Mouse (Mus musculus) spleen, embryonic (tissue): ENCODE results near the gene Tnr.

Experiments
- CTCF ChIA-PET: fragments of 350-600 bp; sonication (Branson Sonifier 250); formaldehyde crosslinking; loops from one replicate; lab custom pipeline; 2022; lab: Charles Lee

Tnr gene

GRCm38 (mm10) chr1:159629119-159629518 is 105.5 kb downstream of the Tnr start:
- CTCF ChIA-PET = no interaction called here

GRCm38 (mm10) chr1:159629822-159630589 is 106.4 kb downstream of the Tnr start:
- CTCF ChIA-PET = no interaction called here

- CTCF ChIA-PET = no interaction called here
Observed at GRCm38 (mm10) chr1:159632558-159632957, 109.0 kb downstream of the Tnr start.

GRCm38 (mm10) chr1:159639408-159639807 is 115.8 kb downstream of the Tnr start:
- CTCF ChIA-PET = no interaction called here

- CTCF ChIA-PET = no interaction called here
Observed at GRCm38 (mm10) chr1:159645719-159646118, 122.2 kb downstream of the Tnr start.

- CTCF ChIA-PET = no interaction called here
Observed at GRCm38 (mm10) chr1:159650486-159650885, 126.9 kb downstream of the Tnr start.

- CTCF ChIA-PET = no interaction called here
Observed at GRCm38 (mm10) chr1:159655241-159655640, 131.7 kb downstream of the Tnr start.

GRCm38 (mm10) chr1:159657856-159658542 is 134.4 kb downstream of the Tnr start:
- CTCF ChIA-PET = no interaction called here

- CTCF ChIA-PET = interaction anchor here (0.7 kb wide), 1 partner anchor 110 kb away, joined by 4 read pairs; no protein-coding TSS in a partner anchor
Observed at GRCm38 (mm10) chr1:159660620-159661501, 137.3 kb downstream of the Tnr start.

GRCm38 (mm10) chr1:159664496-159664895 is 140.9 kb downstream of the Tnr start:
- CTCF ChIA-PET = no interaction called here

- CTCF ChIA-PET = no interaction called here
Observed at GRCm38 (mm10) chr1:159664945-159665344, 141.4 kb downstream of the Tnr start.

GRCm38 (mm10) chr1:159670629-159671150 is 147.1 kb downstream of the Tnr start:
- CTCF ChIA-PET = no interaction called here

- CTCF ChIA-PET = no interaction called here
Observed at GRCm38 (mm10) chr1:159671181-159671580, 147.6 kb downstream of the Tnr start.

- CTCF ChIA-PET = no interaction called here
Observed at GRCm38 (mm10) chr1:159674240-159674639, 150.7 kb downstream of the Tnr start.

GRCm38 (mm10) chr1:159675472-159675871 is 151.9 kb downstream of the Tnr start:
- CTCF ChIA-PET = no interaction called here

GRCm38 (mm10) chr1:159678221-159678935 is 154.8 kb downstream of the Tnr start:
- CTCF ChIA-PET = interaction anchor here (0.6 kb wide), 1 partner anchor 231 kb away, joined by 3 read pairs; no protein-coding TSS in a partner anchor

- CTCF ChIA-PET = no interaction called here
Observed at GRCm38 (mm10) chr1:159681252-159681651, 157.7 kb downstream of the Tnr start.

GRCm38 (mm10) chr1:159686476-159687231 is 163.1 kb downstream of the Tnr start:
- CTCF ChIA-PET = no interaction called here

GRCm38 (mm10) chr1:159696717-159697116 is 173.1 kb downstream of the Tnr start:
- CTCF ChIA-PET = interaction anchor here (0.5 kb wide), 1 partner anchor 468 kb away, joined by 5 read pairs; no protein-coding TSS in a partner anchor

- CTCF ChIA-PET = no interaction called here
Observed at GRCm38 (mm10) chr1:159702038-159702437, 178.5 kb downstream of the Tnr start.
